In the genomic region with DNA sequence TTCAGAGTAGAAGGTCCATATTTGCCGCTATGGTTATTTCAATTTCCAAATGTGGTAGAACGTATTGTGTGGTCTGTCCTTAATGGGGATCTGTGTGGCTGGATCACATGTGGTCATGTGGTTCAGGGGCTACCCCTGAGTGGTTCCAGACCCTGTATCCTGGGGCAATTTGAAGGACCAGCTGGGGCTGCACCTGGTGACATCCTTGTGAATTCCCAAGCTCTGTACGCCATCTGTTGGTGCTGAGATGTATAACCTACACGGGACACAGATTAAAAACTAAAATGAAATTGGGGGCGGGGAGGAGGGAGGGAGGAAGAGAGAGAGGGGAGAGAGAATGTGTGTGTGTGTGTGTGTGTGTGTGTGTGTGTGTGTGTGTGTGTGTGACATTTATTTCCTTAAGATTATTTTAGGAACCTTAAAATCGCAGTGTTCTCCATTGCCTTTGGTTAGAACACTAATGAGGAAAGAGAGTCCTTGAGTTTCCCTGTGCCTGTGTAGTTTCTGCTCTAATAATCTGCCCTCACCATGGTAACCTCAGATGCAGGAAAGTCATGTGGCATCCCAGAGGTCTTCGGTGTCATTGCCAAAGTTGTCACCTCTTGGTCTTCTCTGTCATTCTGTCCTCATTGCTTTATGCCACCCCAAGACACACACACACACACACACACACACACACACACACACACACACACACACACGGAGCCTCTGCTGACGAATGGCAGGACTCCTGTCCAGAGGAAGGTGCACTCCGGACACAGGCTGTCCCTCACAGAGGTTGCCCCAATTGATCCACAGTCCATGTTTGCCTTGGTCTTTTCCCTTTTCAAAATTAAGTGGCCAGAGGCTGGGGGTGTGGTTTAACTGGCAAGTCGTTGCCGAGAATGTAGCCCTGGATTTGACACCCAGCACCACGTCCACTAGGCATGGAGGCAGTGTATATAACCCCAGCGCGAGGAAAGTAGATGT, we compare ENCODE assay signal across 10 mouse cellular contexts. TPM values are rescaled to one million over a fixed set of nuclear protein-coding genes. Genes with fewer than 3 reads are reported as not detected.
A peak's percentile ranks its signal among the peaks of the same experiment; 100 is the strongest.
DNase-seq lines count a peak whose midpoint lies in the region; ATAC-seq and TF ChIP-seq lines count a peak whose summit lies in the region.
"Had no signal": no experiment of that assay in that cellular context is flagged by ENCODE, and none has a peak within 500 bp of the region (broad histone marks: within the 10 kb centered on the region; RNA-seq: fewer than 3 reads in every experiment).

No protein-coding gene starts in this region.

- ATAC-seq in liver, embryonic 12.5 days = no peak
- no peak for ATAC-seq in heart, embryonic 11.5 days (replicated peaks; ENCODE audit: insufficient number of reproducible peaks, low FRiP score, low TSS enrichment)

- H3K9me3 ChIP-seq in liver, embryonic 12.5 days (replicated peaks) = no peaks in the 10 kb centered on the region
- no peaks in the 10 kb centered on the region for H3K9me3 ChIP-seq in heart, embryonic 11.5 days (replicated peaks; ENCODE audit: control insufficient read depth, low read length)
- H3K9me3 ChIP-seq: heart, embryonic 15.5 days had no signal

- no peaks in the 10 kb centered on the region for H3K36me3 ChIP-seq in liver, adult 2 months (ENCODE audit: control insufficient read depth, insufficient read depth, low read length)
- H3K36me3 ChIP-seq in liver, embryonic 12.5 days = no peaks in the 10 kb centered on the region
- no peaks in the 10 kb centered on the region for H3K36me3 ChIP-seq in heart, embryonic 11.5 days (ENCODE audit: control insufficient read depth, insufficient read depth, low read length)
- H3K36me3 ChIP-seq: heart, embryonic 15.5 days had no signal

- H3K27me3 ChIP-seq in liver, adult 2 months (ENCODE audit: control insufficient read depth, insufficient read depth, low read length) = no peaks in the 10 kb centered on the region
- H3K27me3 ChIP-seq in liver, embryonic 12.5 days (replicated peaks) = no peaks in the 10 kb centered on the region; the same call in 1 of the 2 replicates
- no peaks in the 10 kb centered on the region for H3K27me3 ChIP-seq in heart, embryonic 11.5 days (ENCODE audit: control insufficient read depth, insufficient read depth, low read length)
- H3K27me3 ChIP-seq: heart, embryonic 15.5 days had no signal

- DNase-seq in liver, adult 2 months (ENCODE audit: extremely low read depth, low read depth, low spot score) = peak; percentile 84
- peak; percentile 79 for DNase-seq in ZHBTc4 (ENCODE audit: low read depth, low spot score)
- DNase-seq in embryo, embryonic 11 days = peak; percentile 86
- peak; percentile 31 for DNase-seq in kidney, adult 9 months
- DNase-seq in lung, postnatal 14 days = peak; percentile 30
- DNase-seq in skeletal muscle tissue, adult 2 months (ENCODE audit: low read depth, low spot score) = peak; percentile 55

- no peak overlapping the region for H3K4me3 ChIP-seq in liver, adult 2 months (ENCODE audit: insufficient read depth, low read depth, low read length)
- no peak overlapping the region for H3K4me3 ChIP-seq in liver, embryonic 12.5 days
- H3K4me3 ChIP-seq in heart, embryonic 11.5 days (ENCODE audit: low read depth, low read length) = no peak overlapping the region
- H3K4me3 ChIP-seq: heart, embryonic 15.5 days had no signal

- H3K79me2 ChIP-seq in liver, adult 2 months (ENCODE audit: control insufficient read depth, insufficient read depth, low read length) = no peaks in the 10 kb centered on the region

- peaks cover 3% of the 10 kb centered on the region; the same call in 1 of the 2 replicates for H3K4me1 ChIP-seq in liver, adult 2 months (ENCODE audit: control insufficient read depth, insufficient read depth, low read length)
- H3K4me1 ChIP-seq in liver, embryonic 12.5 days = no peaks in the 10 kb centered on the region
- no peaks in the 10 kb centered on the region for H3K4me1 ChIP-seq in heart, embryonic 11.5 days (ENCODE audit: control insufficient read depth, insufficient read depth, low read length)
- H3K4me1 ChIP-seq: heart, embryonic 15.5 days had no signal

- peak; percentile 52 for TF ChIP-seq CTCF in liver, adult 2 months (IDR thresholded peaks at IDR 0.05; ENCODE audit: low read depth, low read length)

- no peak overlapping the region for H3K4me2 ChIP-seq in liver, embryonic 12.5 days
- no peak overlapping the region for H3K4me2 ChIP-seq in heart, embryonic 11.5 days
- H3K4me2 ChIP-seq: heart, embryonic 15.5 days had no signal

- no peak overlapping the region for H3K9ac ChIP-seq in liver, adult 2 months (ENCODE audit: low read depth, low read length)
- H3K9ac ChIP-seq in liver, embryonic 12.5 days = no peak overlapping the region
- H3K9ac ChIP-seq in heart, embryonic 11.5 days (ENCODE audit: low read depth, low read length) = no peak overlapping the region
- H3K9ac ChIP-seq: heart, embryonic 15.5 days had no signal

- H3K27ac ChIP-seq in liver, adult 2 months (replicated peaks; ENCODE audit: insufficient read depth, low read depth, low read length) = no peak overlapping the region
- H3K27ac ChIP-seq in liver, embryonic 12.5 days = no peak overlapping the region
- H3K27ac ChIP-seq in heart, embryonic 11.5 days (ENCODE audit: low read depth, low read length) = no peak overlapping the region
- H3K27ac ChIP-seq: heart, embryonic 15.5 days had no signal

- WGBS in liver, adult 2 months = 33% methylated on average over 15 of the region's 15 CpGs
- WGBS in liver, embryonic 12.5 days (ENCODE audit: insufficient replicate concordance) = 41% methylated on average over 15 of the region's 15 CpGs
- 41% methylated on average over 15 of the region's 15 CpGs for WGBS in heart, embryonic 11.5 days (ENCODE audit: insufficient replicate concordance)

- TF ChIP-seq POLR2A in liver, adult 2 months (IDR thresholded peaks at IDR 0.05; ENCODE audit: extremely low read depth, insufficient read depth, low read length) = no peak

RNA-seq across cellular contexts. Expression of gene Meikin, which starts 15.6 kb away (rescaled TPM):
- total RNA-seq in liver, adult 2 months (2014; rRNA removed) = not detected in 2 replicates
- polyA plus RNA-seq in liver, adult 2 months (2012; rRNA removed) = not detected in 2 replicates
- not detected in 2 replicates for polyA plus RNA-seq in liver, embryonic 12.5 days (2016; fragmentation: Nextera tagmentation; extraction: Ambion mirVana)
- not detected in 2 replicates for polyA plus RNA-seq in heart, embryonic 11.5 days (2014; fragmentation: Nextera tagmentation; extraction: Ambion mirVana)
- polyA plus RNA-seq: heart, embryonic 15.5 days; stomach, embryonic 14.5 days had no signal

RNA-seq across cellular contexts. Expression of gene Acsl6, which starts 51.3 kb away (rescaled TPM):
- total RNA-seq in liver, adult 2 months (2014; rRNA removed) = under 0.01 and 0.47 TPM in 2 replicates
- polyA plus RNA-seq in liver, adult 2 months (2012; rRNA removed) = not detected in 2 replicates
- polyA plus RNA-seq in liver, embryonic 12.5 days (2016; fragmentation: Nextera tagmentation; extraction: Ambion mirVana) = 1.3 and 1.7 TPM in 2 replicates
- polyA plus RNA-seq in heart, embryonic 11.5 days (2014; fragmentation: Nextera tagmentation; extraction: Ambion mirVana) = 1.3 and 1.5 TPM in 2 replicates

Comparison
In these comparisons a context has a peak if more than half of its experiments do, and no peak if none do; other contexts are left out.
1. DNase-seq: peak in every context shown above with its lines; median percentile 86 in embryo, embryonic 11 days; 84 in liver, adult 2 months; 79 in ZHBTc4; 55 in skeletal muscle tissue, adult 2 months; 31 in kidney, adult 9 months; 30 in lung, postnatal 14 days.